Mouse (Mus musculus) megakaryocyte, embryonic 14.5 days (primary cell): Measurements from ENCODE around the gene Gnb4.

Experiments
- FLI1 ChIP-seq: IDR thresholded peaks from 2 replicates; pipeline ENCODE4 v1.6.1; 2012; ENCODE audit warnings: low read length, inconsistent platforms, mixed read lengths
- GATA1 ChIP-seq: IDR thresholded peaks from 3 replicates; pipeline ENCODE4 v1.6.1; 2012; ENCODE audit warnings: mixed read lengths, low read length, inconsistent platforms, borderline replicate concordance

DNA sequence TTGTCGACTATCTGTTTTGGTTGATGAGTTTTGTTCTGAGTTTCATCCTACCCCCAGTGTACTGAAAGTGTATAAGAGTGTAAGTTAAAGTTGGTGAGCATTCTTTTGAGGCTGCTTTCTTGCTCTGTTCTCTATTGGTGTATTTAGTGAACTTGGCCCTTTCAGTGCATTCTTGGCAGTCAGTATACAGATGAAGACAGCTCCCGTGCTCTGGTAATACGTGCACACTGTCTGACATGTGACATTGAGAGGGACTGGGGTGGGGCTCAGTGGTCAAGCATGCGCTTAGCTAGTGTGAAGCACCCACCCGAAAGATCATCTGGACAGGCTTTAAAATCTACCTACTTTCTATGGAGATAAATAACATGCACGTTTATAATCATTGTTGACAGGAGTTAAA lies 53.0 kb downstream of the Gnb4 start:
- no peak for TF ChIP-seq GATA1
- TF ChIP-seq FLI1: no peak
